Mouse (Mus musculus) lung, adult 10 weeks (tissue): ENCODE measurements around the gene 4930426L09Rik. TPM values are rescaled to one million over a fixed set of nuclear protein-coding genes. Genes with fewer than 3 reads are reported as not detected.

Experiments
- polyA plus RNA-seq: library from polyadenylated mRNA; stranded (reverse); fragments of 350-450 nt; fragmentation: Illumina TruSeq; extraction: RNeasy Lipid Tissue Mini Kit (QIAGEN cat#74804); gene quantifications from one replicate; pipeline ENCODE4 v1.2.3, GENCODE M21; 2014; ENCODE audit warnings: low read depth, low replicate concordance; ENCODE audit not compliant: insufficient read depth

The 4930426L09Rik gene
- 0.27 TPM for polyA plus RNA-seq

GRCm38 (mm10) chr2:18998054-18998478 lies at the start of gene 4930426L09Rik, which contains the start of gene Pip4k2a:
4930426L09Rik (plus strand) TSS chr2:18998343.
Pip4k2a (minus strand) TSS chr2:18998126.

Other genes with a start within 250 kb of the 4930426L09Rik start
- gene Pip4k2a, start 217 bp upstream of the 4930426L09Rik start, polyA plus RNA-seq: 12.1 TPM
- gene Armc3, start 201.0 kb downstream of the 4930426L09Rik start, polyA plus RNA-seq: 2.3 TPM